Mouse (Mus musculus) megakaryocyte, embryonic 14.5 days (primary cell): ENCODE measurements around the gene Zpbp2. TPM values are rescaled to one million over a fixed set of nuclear protein-coding genes. Genes with fewer than 3 reads are reported as not detected.

Source experiments
- H3K27me3 ChIP-seq: replicated peaks from 2 replicates; pipeline ENCODE3; 2012; ENCODE audit warnings: inconsistent platforms
- H3K36me3 ChIP-seq: replicated peaks from 2 replicates; pipeline ENCODE3; 2012; ENCODE audit warnings: low read length, inconsistent platforms, mixed read lengths
- H3K4me1 ChIP-seq: 2 replicates; pipeline ENCODE4 v1.6.1; 2012; ENCODE audit warnings: inconsistent platforms
- H3K4me3 ChIP-seq: replicated peaks from 2 replicates; pipeline ENCODE3; 2012; ENCODE audit warnings: moderate library complexity, mild to moderate bottlenecking, inconsistent platforms
- H3K9me3 ChIP-seq: 2 replicates; pipeline ENCODE4 v1.6.1; 2012; ENCODE audit warnings: inconsistent platforms
- FLI1 ChIP-seq: IDR thresholded peaks from 2 replicates; pipeline ENCODE4 v1.6.1; 2012; ENCODE audit warnings: low read length, inconsistent platforms, mixed read lengths
- GATA1 ChIP-seq: IDR thresholded peaks from 3 replicates; pipeline ENCODE4 v1.6.1; 2012; ENCODE audit warnings: mixed read lengths, low read length, inconsistent platforms, borderline replicate concordance
- polyA plus RNA-seq: library from polyadenylated mRNA; stranded (reverse); fragments of >175 nt; gene quantifications from 2 replicates; pipeline ENCODE4 v1.2.3, GENCODE M21; 2012; ENCODE audit warnings: low replicate concordance; ENCODE audit not compliant: insufficient read depth

The Zpbp2 gene
- 0.08 TPM in 1 of 2 replicates, not detected in the other for polyA plus RNA-seq

GRCm38 (mm10) chr11:98550975-98551828 lies at the start of gene Zpbp2:
Gene Zpbp2, plus strand, starts transcription at chr11:98551097.
- Histone ChIP-seq H3K9me3 (0 out of 2 replicates have a peak, but pooled peaks cover 2% of the 10 kb centered on the region), H3K27me3 (peaks cover 35% of the 10 kb centered on the region), H3K36me3 (no peaks in the 10 kb centered on the region), H3K4me1 (peaks cover 20% of the 10 kb centered on the region), H3K4me3 (peak within 1 kb of the TSS; percentile 94)
- TF ChIP-seq FLI1: no peak
- peak; percentile 53; the same call in 1 of the 3 replicates for TF ChIP-seq GATA1

- Histone ChIP-seq H3K9me3 (no peaks in the 10 kb centered on the region), H3K36me3 (no peaks in the 10 kb centered on the region), H3K4me1 (no peaks in the 10 kb centered on the region), H3K27me3 (peaks cover 22% of the 10 kb centered on the region), H3K4me3 (no peak overlapping the region)
- TF ChIP-seq FLI1 (no peak), GATA1 (no peak)
These were observed 46.0 kb upstream of the Zpbp2 start for GRCm38 (mm10) chr11:98504926-98505325.

GRCm38 (mm10) chr11:98509434-98509833 lies 41.5 kb upstream of the Zpbp2 start:
- Histone ChIP-seq H3K9me3 (no peaks in the 10 kb centered on the region), H3K4me1 (no peaks in the 10 kb centered on the region), H3K27me3 (peaks cover 27% of the 10 kb centered on the region), H3K36me3 (no peaks in the 10 kb centered on the region), H3K4me3 (no peak overlapping the region)
- no peak for TF ChIP-seq GATA1
- TF ChIP-seq FLI1: no peak

GRCm38 (mm10) chr11:98510125-98510524 lies 40.8 kb upstream of the Zpbp2 start:
- H3K9me3 ChIP-seq: no peaks in the 10 kb centered on the region
- H3K4me1 ChIP-seq: no peaks in the 10 kb centered on the region
- H3K4me3 ChIP-seq: no peak overlapping the region
- H3K27me3 ChIP-seq: peaks cover 33% of the 10 kb centered on the region
- no peaks in the 10 kb centered on the region for H3K36me3 ChIP-seq
- TF ChIP-seq GATA1 (no peak), FLI1 (no peak)

GRCm38 (mm10) chr11:98512881-98513280 lies 38.0 kb upstream of the Zpbp2 start:
- Histone ChIP-seq H3K36me3 (no peaks in the 10 kb centered on the region), H3K9me3 (no peaks in the 10 kb centered on the region), H3K27me3 (peaks cover 44% of the 10 kb centered on the region), H3K4me1 (no peaks in the 10 kb centered on the region), H3K4me3 (no peak overlapping the region)
- TF ChIP-seq FLI1 (no peak), GATA1 (no peak)

GRCm38 (mm10) chr11:98513356-98513936 lies 37.5 kb upstream of the Zpbp2 start:
- H3K4me3 ChIP-seq: no peak overlapping the region
- no peaks in the 10 kb centered on the region for H3K9me3 ChIP-seq
- H3K27me3 ChIP-seq: peaks cover 44% of the 10 kb centered on the region
- TF ChIP-seq GATA1 (no peak), FLI1 (no peak)
- H3K4me1 ChIP-seq: no peaks in the 10 kb centered on the region
- H3K36me3 ChIP-seq: no peaks in the 10 kb centered on the region

GRCm38 (mm10) chr11:98520468-98520867 lies 30.4 kb upstream of the Zpbp2 start:
- no peaks in the 10 kb centered on the region for H3K4me1 ChIP-seq
- H3K36me3 ChIP-seq: no peaks in the 10 kb centered on the region
- TF ChIP-seq GATA1: no peak
- TF ChIP-seq FLI1: no peak
- H3K9me3 ChIP-seq: no peaks in the 10 kb centered on the region
- peaks cover 32% of the 10 kb centered on the region for H3K27me3 ChIP-seq
- H3K4me3 ChIP-seq: no peak overlapping the region

- Histone ChIP-seq H3K4me1 (no peaks in the 10 kb centered on the region), H3K4me3 (no peak overlapping the region), H3K9me3 (no peaks in the 10 kb centered on the region), H3K36me3 (no peaks in the 10 kb centered on the region), H3K27me3 (peaks cover 47% of the 10 kb centered on the region)
- TF ChIP-seq GATA1 (no peak), FLI1 (no peak)
These were observed 25.8 kb upstream of the Zpbp2 start for GRCm38 (mm10) chr11:98525140-98525539.

- Histone ChIP-seq H3K36me3 (no peaks in the 10 kb centered on the region), H3K4me1 (no peaks in the 10 kb centered on the region), H3K27me3 (peaks cover 44% of the 10 kb centered on the region), H3K4me3 (no peak overlapping the region), H3K9me3 (no peaks in the 10 kb centered on the region)
- TF ChIP-seq FLI1: no peak
- no peak for TF ChIP-seq GATA1
These were observed 24.0 kb upstream of the Zpbp2 start for GRCm38 (mm10) chr11:98526824-98527461.

- Histone ChIP-seq H3K4me3 (no peak overlapping the region), H3K36me3 (no peaks in the 10 kb centered on the region), H3K9me3 (peaks cover 17% of the 10 kb centered on the region), H3K4me1 (0 out of 2 replicates have a peak, but pooled peaks cover 3% of the 10 kb centered on the region), H3K27me3 (peaks cover 47% of the 10 kb centered on the region)
- TF ChIP-seq FLI1: no peak
- TF ChIP-seq GATA1: no peak
These were observed 13.3 kb upstream of the Zpbp2 start for GRCm38 (mm10) chr11:98537480-98538034.
